Mouse (Mus musculus): ENCODE results near the gene Mrpl38.
A peak's percentile ranks its signal among the peaks of the same experiment; 100 is the strongest.

The Mrpl38 gene

GRCm38 (mm10) chr11:116138468-116139138 is at the start of gene Mrpl38:
Gene Mrpl38 (minus strand): TSS chr11:116138868.
- peak; percentile 94 for DNase-seq

GRCm38 (mm10) chr11:116187226-116187930 is 48.7 kb upstream of the Mrpl38 start:
- no peak for DNase-seq

GRCm38 (mm10) chr11:116186360-116186759 is 47.7 kb upstream of the Mrpl38 start:
- DNase-seq, result no peak

GRCm38 (mm10) chr11:116185836-116186235 is 47.2 kb upstream of the Mrpl38 start:
- no peak for DNase-seq

- peak; percentile 52 for DNase-seq
These were observed 39.9 kb upstream of the Mrpl38 start for GRCm38 (mm10) chr11:116178411-116179121.

GRCm38 (mm10) chr11:116176010-116176409 is 37.3 kb upstream of the Mrpl38 start:
- DNase-seq, result no peak

- DNase-seq, result no peak
These were observed 36.2 kb upstream of the Mrpl38 start for GRCm38 (mm10) chr11:116174775-116175448.

GRCm38 (mm10) chr11:116171959-116172358 is 33.3 kb upstream of the Mrpl38 start:
- no peak for DNase-seq

GRCm38 (mm10) chr11:116170003-116170800 is 31.5 kb upstream of the Mrpl38 start:
- no peak for DNase-seq

GRCm38 (mm10) chr11:116169214-116169613 is 30.5 kb upstream of the Mrpl38 start:
- no peak for DNase-seq

- DNase-seq, result peak; percentile 97
These were observed 29.3 kb upstream of the Mrpl38 start, which contains the start of gene Fbf1 for GRCm38 (mm10) chr11:116167884-116168439. Gene Fbf1 (minus strand): TSS chr11:116168166.

- DNase-seq, result no peak
These were observed 28.6 kb upstream of the Mrpl38 start for GRCm38 (mm10) chr11:116167232-116167631.

- no peak for DNase-seq
These were observed 24.3 kb upstream of the Mrpl38 start for GRCm38 (mm10) chr11:116163002-116163401.

- no peak for DNase-seq
These were observed 23.5 kb upstream of the Mrpl38 start for GRCm38 (mm10) chr11:116162146-116162545.

GRCm38 (mm10) chr11:116161312-116161711 is 22.6 kb upstream of the Mrpl38 start:
- DNase-seq, result no peak

- no peak for DNase-seq
These were observed 12.3 kb upstream of the Mrpl38 start for GRCm38 (mm10) chr11:116150960-116151359.

GRCm38 (mm10) chr11:116149341-116149740 is 10.7 kb upstream of the Mrpl38 start:
- no peak for DNase-seq

- DNase-seq, result no peak
These were observed 10.1 kb upstream of the Mrpl38 start for GRCm38 (mm10) chr11:116148761-116149221.

GRCm38 (mm10) chr11:116146294-116146985 is 7.8 kb upstream of the Mrpl38 start:
- peak; percentile 43 for DNase-seq

GRCm38 (mm10) chr11:116145481-116146293 is 7.0 kb upstream of the Mrpl38 start:
- DNase-seq, result peak; percentile 9
